Mouse (Mus musculus) embryonic facial prominence, embryonic 15.5 days (tissue): ENCODE data around the gene Nupl1. TPM values are rescaled to one million over a fixed set of nuclear protein-coding genes. Genes with fewer than 3 reads are reported as not detected.
A peak's percentile ranks its signal among the peaks of the same experiment; 100 is the strongest.

ENCODE experiments used
- ATAC-seq: fragments of 200-750 bp; cut with Nextera tagmentation; 2 replicates; pipeline ENCODE4 v1.8.0; 2017; ENCODE audit warnings: low read depth, moderate TSS enrichment; ENCODE audit not compliant: insufficient number of reproducible peaks, low FRiP score, low TSS enrichment
- H3K27ac ChIP-seq: fragments of 300-500 bp; sonication (generic); replicated peaks from 2 replicates; pipeline ENCODE4 v1.5.1; 2015; ENCODE audit warnings: mild to moderate bottlenecking, inconsistent platforms
- H3K27me3 ChIP-seq: fragments of 300-500 bp; sonication (generic); 2 replicates; pipeline ENCODE4 v1.6.1; 2015; ENCODE audit warnings: inconsistent platforms
- H3K36me3 ChIP-seq: fragments of 300-500 bp; sonication (generic); 2 replicates; pipeline ENCODE4 v1.6.1; 2015; ENCODE audit warnings: mild to moderate bottlenecking, inconsistent platforms
- H3K4me1 ChIP-seq: fragments of 300-500 bp; sonication (generic); 2 replicates; pipeline ENCODE4 v1.6.1; 2015; ENCODE audit warnings: inconsistent platforms
- H3K4me2 ChIP-seq: fragments of 300-500 bp; sonication (generic); replicated peaks from 2 replicates; pipeline ENCODE4 v1.6.1; 2015; ENCODE audit warnings: mild to moderate bottlenecking, inconsistent platforms
- H3K4me3 ChIP-seq: fragments of 300-500 bp; sonication (generic); replicated peaks from 2 replicates; pipeline ENCODE4 v1.5.1; 2015; ENCODE audit warnings: mild to moderate bottlenecking, inconsistent platforms
- H3K9ac ChIP-seq: fragments of 300-500 bp; sonication (generic); 2 replicates; pipeline ENCODE4 v1.6.1; 2015; ENCODE audit warnings: inconsistent platforms
- H3K9me3 ChIP-seq: fragments of 300-500 bp; sonication (generic); replicated peaks from 2 replicates; pipeline ENCODE4 v1.6.1; 2016; ENCODE audit warnings: inconsistent platforms
- WGBS: fragments of 180-500 bp; shearing (Covaris S2); methylation state at CpG from one replicate; pipeline ENCODE4 v1.1.7; 2015; 5-methylcytosine and 5-hydroxymethylcytosine counted together
- polyA plus RNA-seq: library from polyadenylated mRNA; unstranded; fragments of >200 nt; fragmentation: Nextera tagmentation; extraction: Ambion mirVana; gene quantifications from 2 replicates; pipeline ENCODE4 v1.2.1, GENCODE M21; 2015

The Nupl1 gene
- not detected in 2 replicates for polyA plus RNA-seq

GRCm38 (mm10) chr14:60251281-60252003 lies at the start of gene Nupl1, which contains the start of gene Gm49336:
TSS of gene Nupl1 (minus strand) at chr14:60251431.
TSS of gene Gm49336 (minus strand) at chr14:60251507.
- Histone ChIP-seq H3K9ac (peak within 1 kb of the TSS; percentile 97), H3K27ac (peak within 1 kb of the TSS; percentile 92), H3K4me2 (peak within 1 kb of the TSS; percentile 76), H3K9me3 (no peaks in the 10 kb centered on the region), H3K36me3 (no peaks in the 10 kb centered on the region), H3K4me3 (peak within 1 kb of the TSS; percentile 98), H3K4me1 (peaks cover 20% of the 10 kb centered on the region), H3K27me3 (no peaks in the 10 kb centered on the region)
- WGBS: under 1% methylated on average over 62 of the region's 62 CpGs
- peak; percentile 99 for ATAC-seq

- no peaks in the 10 kb centered on the region for H3K9me3 ChIP-seq
- no peaks in the 10 kb centered on the region for H3K27me3 ChIP-seq
- no peak overlapping the region for H3K27ac ChIP-seq
- H3K4me1 ChIP-seq: no peaks in the 10 kb centered on the region
- H3K36me3 ChIP-seq: peaks cover 32% of the 10 kb centered on the region
- 68% methylated on average over 6 of the region's 6 CpGs for WGBS
- no peak overlapping the region for H3K9ac ChIP-seq
- no peak for ATAC-seq
- no peak overlapping the region for H3K4me3 ChIP-seq
- no peak overlapping the region for H3K4me2 ChIP-seq
Measured at GRCm38 (mm10) chr14:60301024-60301423, 49.8 kb upstream of the Nupl1 start.

GRCm38 (mm10) chr14:60300224-60300991 lies 49.2 kb upstream of the Nupl1 start:
- Histone ChIP-seq H3K4me1 (no peaks in the 10 kb centered on the region), H3K4me2 (no peak overlapping the region), H3K27ac (no peak overlapping the region), H3K9ac (no peak overlapping the region), H3K9me3 (no peaks in the 10 kb centered on the region), H3K36me3 (peaks cover 32% of the 10 kb centered on the region), H3K4me3 (no peak overlapping the region), H3K27me3 (no peaks in the 10 kb centered on the region)
- no peak for ATAC-seq
- 69% methylated on average over 14 of the region's 14 CpGs for WGBS

GRCm38 (mm10) chr14:60295531-60295930 lies 44.3 kb upstream of the Nupl1 start:
- no peak for ATAC-seq
- Histone ChIP-seq H3K4me1 (no peaks in the 10 kb centered on the region), H3K9me3 (no peaks in the 10 kb centered on the region), H3K9ac (no peak overlapping the region), H3K27me3 (no peaks in the 10 kb centered on the region), H3K27ac (no peak overlapping the region), H3K36me3 (peaks cover 46% of the 10 kb centered on the region; the same call in 1 of the 2 replicates), H3K4me3 (no peak overlapping the region), H3K4me2 (no peak overlapping the region)
- WGBS: 90% methylated on average over 1 of the region's 1 CpGs

- Histone ChIP-seq H3K4me1 (no peaks in the 10 kb centered on the region), H3K4me3 (no peak overlapping the region), H3K27me3 (no peaks in the 10 kb centered on the region), H3K4me2 (no peak overlapping the region), H3K36me3 (peaks cover 38% of the 10 kb centered on the region), H3K9ac (no peak overlapping the region), H3K9me3 (no peaks in the 10 kb centered on the region), H3K27ac (no peak overlapping the region)
- WGBS: 88% methylated on average over 4 of the region's 4 CpGs
- ATAC-seq: no peak
Measured at GRCm38 (mm10) chr14:60290363-60290762, 39.1 kb upstream of the Nupl1 start.

- ATAC-seq: no peak
Measured at GRCm38 (mm10) chr14:60286194-60286863, 35.1 kb upstream of the Nupl1 start.

GRCm38 (mm10) chr14:60275301-60276276 lies 24.4 kb upstream of the Nupl1 start:
- no peaks in the 10 kb centered on the region for H3K9me3 ChIP-seq
- no peaks in the 10 kb centered on the region for H3K36me3 ChIP-seq
- H3K4me3 ChIP-seq: no peak overlapping the region
- ATAC-seq: no peak
- 79% methylated on average over 7 of the region's 7 CpGs for WGBS
- H3K27me3 ChIP-seq: no peaks in the 10 kb centered on the region
- no peak overlapping the region for H3K9ac ChIP-seq
- H3K27ac ChIP-seq: no peak overlapping the region
- no peak overlapping the region for H3K4me2 ChIP-seq
- 0 out of 2 replicates have a peak, but pooled peaks cover 4% of the 10 kb centered on the region for H3K4me1 ChIP-seq

More at GRCm38 (mm10) chr14:60286194-60286863, 35.1 kb upstream of the Nupl1 start:
- WGBS: 86% methylated on average over 7 of the region's 7 CpGs
- Histone ChIP-seq H3K9me3 (no peaks in the 10 kb centered on the region), H3K36me3 (peaks cover 19% of the 10 kb centered on the region; the same call in 1 of the 2 replicates), H3K27ac (no peak overlapping the region), H3K4me1 (0 out of 2 replicates have a peak, but pooled peaks cover 5% of the 10 kb centered on the region), H3K4me3 (no peak overlapping the region), H3K9ac (no peak overlapping the region), H3K4me2 (no peak overlapping the region), H3K27me3 (no peaks in the 10 kb centered on the region)

- H3K9me3 ChIP-seq: no peaks in the 10 kb centered on the region
- H3K4me3 ChIP-seq: no peak overlapping the region
- H3K4me2 ChIP-seq: no peak overlapping the region
- H3K9ac ChIP-seq: no peak overlapping the region
- H3K4me1 ChIP-seq: 0 out of 2 replicates have a peak, but pooled peaks cover 4% of the 10 kb centered on the region
- no peak overlapping the region for H3K27ac ChIP-seq
- H3K36me3 ChIP-seq: no peaks in the 10 kb centered on the region
- ATAC-seq: no peak
- WGBS: 71% methylated on average over 6 of the region's 6 CpGs
- H3K27me3 ChIP-seq: no peaks in the 10 kb centered on the region
Measured at GRCm38 (mm10) chr14:60273346-60273745, 22.1 kb upstream of the Nupl1 start.

- Histone ChIP-seq H3K27ac (no peak overlapping the region), H3K9ac (no peak overlapping the region), H3K36me3 (no peaks in the 10 kb centered on the region), H3K4me2 (no peak overlapping the region), H3K4me1 (peaks cover 13% of the 10 kb centered on the region; the same call in 1 of the 2 replicates), H3K9me3 (no peaks in the 10 kb centered on the region), H3K27me3 (no peaks in the 10 kb centered on the region), H3K4me3 (no peak overlapping the region)
- ATAC-seq: no peak
- WGBS: 82% methylated on average over 6 of the region's 6 CpGs
Measured at GRCm38 (mm10) chr14:60269333-60269732, 18.1 kb upstream of the Nupl1 start.
